Mouse (Mus musculus): ENCODE data around the gene Zdhhc23. TPM values are rescaled to one million over a fixed set of nuclear protein-coding genes. Genes with fewer than 3 reads are reported as not detected.

The Zdhhc23 gene
- 0.16 and 0.17 TPM in 2 replicates for polyA plus RNA-seq (2015; fragmentation: Nextera tagmentation; extraction: Ambion mirVana)

DNA sequence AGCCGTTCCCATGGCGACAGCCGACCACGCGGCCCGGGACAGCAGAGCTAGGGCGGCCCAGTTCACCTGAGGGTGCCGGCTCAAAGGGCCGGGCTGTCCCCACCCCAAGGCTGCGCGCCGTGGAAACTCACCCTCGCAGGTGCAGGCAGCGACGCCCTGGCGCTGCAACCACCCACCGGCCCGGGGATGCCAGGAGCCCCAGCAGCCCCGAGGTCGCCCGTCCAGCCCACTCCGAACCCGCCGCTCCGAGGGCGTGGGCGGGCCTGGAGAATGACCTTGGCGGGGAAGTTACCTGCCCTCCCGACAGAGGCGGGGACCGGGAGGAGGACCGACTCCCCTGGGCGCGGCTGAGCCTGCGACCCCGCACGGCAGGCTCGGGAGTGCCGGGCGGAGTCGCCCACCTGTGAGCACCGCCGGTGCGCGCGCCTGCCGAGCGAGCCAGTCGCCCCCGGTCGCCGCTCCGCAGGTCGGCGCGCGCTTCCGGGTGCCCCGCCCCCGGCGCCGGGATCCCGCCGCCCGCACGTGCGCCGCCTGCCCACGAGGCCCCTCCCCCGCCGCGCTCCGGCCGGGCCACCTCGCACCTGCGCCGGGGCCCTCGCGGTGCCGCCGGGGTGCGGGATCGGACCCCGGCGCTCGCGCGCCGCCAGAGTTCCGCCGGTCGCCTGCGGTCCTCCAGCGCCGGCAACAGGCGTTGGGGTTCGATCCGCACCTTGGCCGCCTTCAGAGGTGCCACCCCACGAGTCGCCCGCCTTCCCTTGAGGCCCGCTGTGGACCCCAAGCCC, at the start of gene Zdhhc23:
Zdhhc23 (minus strand) TSS at position 464 of the 782 bp plus-strand sequence.

DNA sequence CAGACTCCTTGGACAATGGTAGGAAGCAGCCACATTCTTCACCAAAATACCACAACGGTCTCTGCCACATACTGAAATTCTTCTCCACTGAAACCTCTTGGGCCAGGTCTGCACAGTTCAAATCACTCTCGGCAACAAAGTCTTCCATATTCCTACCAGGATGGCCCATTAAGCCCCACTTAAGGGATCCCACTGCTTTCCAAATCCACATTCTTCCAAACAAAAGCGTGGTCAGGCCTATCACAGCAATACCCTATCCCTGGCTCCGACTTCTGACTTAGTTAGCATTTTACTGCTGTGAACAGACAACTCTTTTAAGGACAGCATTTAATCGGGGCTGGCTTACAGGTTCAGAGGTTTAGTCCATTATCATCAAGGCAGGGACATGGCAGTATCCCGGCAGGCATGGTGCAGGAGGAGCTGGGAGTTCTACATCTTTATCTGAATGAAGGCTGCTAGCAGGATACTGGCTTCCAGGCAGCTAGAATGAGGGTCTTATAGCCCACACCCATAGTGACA, 53.2 kb downstream of the Zdhhc23 start, which contains the start of gene Qtrt2:
Qtrt2 (minus strand) TSS at position 469 of the 519 bp plus-strand sequence.

Small RNAs within 50 kb of the gene (microRNA-seq; reads per million reads assigned to microRNA genes)
- gene Mir3470b (ENCODE audit: borderline replicate concordance, insufficient number of aligned reads), result not detected

Other genes starting within 250 kb of the Zdhhc23 start
- gene Drd3, start 225.8 kb downstream of the Zdhhc23 start, polyA plus RNA-seq (2015; fragmentation: Nextera tagmentation; extraction: Ambion mirVana), result not detected in 2 replicates
- gene Ccdc191, start 90.0 kb downstream of the Zdhhc23 start, polyA plus RNA-seq (2015; fragmentation: Nextera tagmentation; extraction: Ambion mirVana), result 8.0 and 11.2 TPM in 2 replicates
- gene Qtrt2, start 53.0 kb downstream of the Zdhhc23 start, polyA plus RNA-seq (2015; fragmentation: Nextera tagmentation; extraction: Ambion mirVana), result 10.7 and 12.9 TPM in 2 replicates
- 1.8 and 3.3 TPM in 2 replicates for gene Gramd1c, start 83.6 kb upstream of the Zdhhc23 start, polyA plus RNA-seq (2015; fragmentation: Nextera tagmentation; extraction: Ambion mirVana)
- 34.8 and 44.5 TPM in 2 replicates for gene Atp6v1a, start 159.9 kb upstream of the Zdhhc23 start, polyA plus RNA-seq (2015; fragmentation: Nextera tagmentation; extraction: Ambion mirVana)
- gene Naa50, start 160.0 kb upstream of the Zdhhc23 start, polyA plus RNA-seq (2015; fragmentation: Nextera tagmentation; extraction: Ambion mirVana), result 26.6 and 41.5 TPM in 2 replicates
- 1.7 and 1.8 TPM in 2 replicates for gene Usf3, start 193.5 kb upstream of the Zdhhc23 start, polyA plus RNA-seq (2015; fragmentation: Nextera tagmentation; extraction: Ambion mirVana)

Measured in adrenal gland, postnatal 0 days (tissue).